Mouse (Mus musculus): ENCODE results near the gene Gbp5. TPM values are rescaled to one million over a fixed set of nuclear protein-coding genes. Genes with fewer than 3 reads are reported as not detected.

Gene Gbp5
- polyA plus RNA-seq, 1 experiment from 2014 or later = not detected

DNA sequence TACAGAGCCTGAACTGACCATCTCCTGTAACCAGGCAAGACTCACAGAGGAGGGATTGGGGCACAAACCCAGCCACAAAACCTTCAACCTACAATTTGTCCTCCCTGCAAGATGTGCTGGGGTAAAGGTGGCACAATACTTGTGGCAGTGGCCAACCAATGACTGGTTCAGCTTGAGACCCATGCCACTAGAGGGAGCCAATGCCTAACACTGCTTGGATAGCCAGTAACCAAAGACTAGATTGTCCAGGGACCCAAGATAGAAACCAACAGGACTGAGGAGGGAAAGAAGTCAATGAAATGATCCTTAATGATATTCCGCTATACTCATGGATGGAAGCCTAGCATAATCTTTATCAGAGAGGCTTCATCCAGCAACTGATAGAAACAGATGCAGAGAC, 3.3 kb upstream of the Gbp5 start:
- 74% methylated on average over 1 of the region's 1 CpGs for WGBS
- H3K4me2 ChIP-seq (ENCODE audit: low read depth, low read length) = no peak overlapping the region
- peak; percentile 48; the same call in 1 of the 2 replicates for ATAC-seq (replicated peaks; ENCODE audit: insufficient number of reproducible peaks, low FRiP score, low TSS enrichment, low read depth)

GRCm38 (mm10) chr3:142495146-142495655, 1.4 kb downstream of the Gbp5 start:
- Histone ChIP-seq H3K4me3 (ENCODE audit: low read depth, low read length) (no peak overlapping the region), H3K9me3 (replicated peaks; ENCODE audit: control insufficient read depth, low read length) (no peaks in the 10 kb centered on the region), H3K4me1 (ENCODE audit: control insufficient read depth, insufficient read depth, low read length) (no peaks in the 10 kb centered on the region), H3K4me2 (ENCODE audit: low read depth, low read length) (no peak overlapping the region), H3K27ac (replicated peaks; ENCODE audit: low read depth, low read length) (no peak overlapping the region), H3K9ac (replicated peaks; ENCODE audit: low read length) (no peak overlapping the region), H3K36me3 (replicated peaks; ENCODE audit: control insufficient read depth, insufficient read depth, low read depth, low read length) (no peaks in the 10 kb centered on the region), H3K27me3 (ENCODE audit: control insufficient read depth, insufficient read depth, low read length) (no peaks in the 10 kb centered on the region)
- 94% methylated on average over 5 of the region's 5 CpGs for WGBS
- ATAC-seq (replicated peaks; ENCODE audit: insufficient number of reproducible peaks, low FRiP score, low TSS enrichment, low read depth) (no peak), DNase-seq (ENCODE audit: low spot score) (no peak)

More for the DNA sequence above, 3.3 kb upstream of the Gbp5 start:
- no peaks in the 10 kb centered on the region for H3K9me3 ChIP-seq (replicated peaks; ENCODE audit: control insufficient read depth, low read length)
- H3K4me1 ChIP-seq (ENCODE audit: control insufficient read depth, insufficient read depth, low read length) = no peaks in the 10 kb centered on the region
- H3K4me3 ChIP-seq (ENCODE audit: low read depth, low read length) = no peak overlapping the region
- no peaks in the 10 kb centered on the region for H3K36me3 ChIP-seq (replicated peaks; ENCODE audit: control insufficient read depth, insufficient read depth, low read depth, low read length)
- no peak overlapping the region for H3K9ac ChIP-seq (replicated peaks; ENCODE audit: low read length)
- no peaks in the 10 kb centered on the region for H3K27me3 ChIP-seq (ENCODE audit: control insufficient read depth, insufficient read depth, low read length)
- peak; percentile 84 for DNase-seq (ENCODE audit: low spot score)
- no peak overlapping the region for H3K27ac ChIP-seq (replicated peaks; ENCODE audit: low read depth, low read length)

DNA sequence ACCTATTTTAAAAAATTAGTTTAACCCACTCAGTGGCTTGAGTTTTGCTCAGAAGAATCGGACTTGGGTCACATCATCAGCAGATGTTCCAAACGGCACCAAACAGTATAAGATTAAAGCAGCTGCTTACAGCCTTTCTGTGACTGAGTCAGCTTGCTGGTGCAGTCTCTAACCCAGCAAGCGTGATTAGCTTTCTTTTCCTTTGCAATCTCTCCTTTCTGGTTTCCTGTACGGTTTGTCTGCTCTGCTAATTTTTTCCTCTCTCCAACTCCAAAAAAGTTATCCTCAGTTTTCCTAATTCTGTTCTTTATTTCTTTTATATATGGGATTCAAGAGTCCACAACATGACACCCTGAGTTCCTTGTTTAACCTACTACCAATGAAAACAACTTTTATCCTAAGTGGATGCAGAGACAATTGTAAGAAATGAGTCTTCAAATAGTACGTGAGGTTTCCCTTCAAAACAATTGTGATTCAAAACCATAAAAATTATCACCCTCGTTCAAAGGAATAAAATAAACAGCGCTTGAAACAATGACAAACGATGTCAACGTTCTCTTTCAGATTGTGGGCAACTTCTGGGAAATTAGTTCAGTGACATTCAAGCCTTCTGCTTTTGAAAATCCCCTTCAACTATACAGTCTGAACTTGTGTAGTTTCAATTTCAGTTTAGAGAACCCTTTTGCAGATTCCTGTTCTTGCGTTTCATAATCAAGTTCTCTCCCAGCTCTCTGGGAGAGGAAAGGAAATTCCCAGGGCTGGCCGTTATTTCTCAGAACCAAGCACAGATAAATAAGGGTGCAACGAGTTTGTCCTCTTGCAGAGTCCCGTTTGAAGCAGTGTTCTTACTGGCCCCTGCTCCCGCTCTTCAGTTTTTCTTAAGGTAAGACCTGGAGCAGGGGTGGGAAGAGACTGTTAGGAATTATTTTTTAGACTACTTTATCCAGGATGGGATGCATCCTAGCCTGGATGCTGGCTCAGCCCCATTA, 2.6 kb downstream of the Gbp5 start:
- ATAC-seq (replicated peaks; ENCODE audit: insufficient number of reproducible peaks, low FRiP score, low TSS enrichment, low read depth) = no peak
- Histone ChIP-seq H3K9ac (replicated peaks; ENCODE audit: low read length) (no peak overlapping the region), H3K4me1 (ENCODE audit: control insufficient read depth, insufficient read depth, low read length) (no peaks in the 10 kb centered on the region), H3K9me3 (replicated peaks; ENCODE audit: control insufficient read depth, low read length) (no peaks in the 10 kb centered on the region), H3K27me3 (ENCODE audit: control insufficient read depth, insufficient read depth, low read length) (no peaks in the 10 kb centered on the region), H3K36me3 (replicated peaks; ENCODE audit: control insufficient read depth, insufficient read depth, low read depth, low read length) (no peaks in the 10 kb centered on the region), H3K4me2 (ENCODE audit: low read depth, low read length) (no peak overlapping the region), H3K4me3 (ENCODE audit: low read depth, low read length) (no peak overlapping the region), H3K27ac (replicated peaks; ENCODE audit: low read depth, low read length) (no peak overlapping the region)
- DNase-seq (ENCODE audit: low spot score) = no peak
- WGBS = 69% methylated on average over 14 of the region's 14 CpGs

- WGBS = 74% methylated on average over 14 of the region's 15 CpGs
- Histone ChIP-seq H3K27me3 (ENCODE audit: control insufficient read depth, insufficient read depth, low read length) (no peaks in the 10 kb centered on the region), H3K9me3 (replicated peaks; ENCODE audit: control insufficient read depth, low read length) (no peaks in the 10 kb centered on the region), H3K9ac (replicated peaks; ENCODE audit: low read length) (no peak overlapping the region), H3K4me2 (ENCODE audit: low read depth, low read length) (no peak overlapping the region), H3K4me1 (ENCODE audit: control insufficient read depth, insufficient read depth, low read length) (no peaks in the 10 kb centered on the region), H3K4me3 (ENCODE audit: low read depth, low read length) (no peak overlapping the region), H3K36me3 (replicated peaks; ENCODE audit: control insufficient read depth, insufficient read depth, low read depth, low read length) (no peaks in the 10 kb centered on the region), H3K27ac (replicated peaks; ENCODE audit: low read depth, low read length) (no peak overlapping the region)
- DNase-seq (ENCODE audit: low spot score) (no peak), ATAC-seq (replicated peaks; ENCODE audit: insufficient number of reproducible peaks, low FRiP score, low TSS enrichment, low read depth) (no peak)
These were observed 3.5 kb downstream of the Gbp5 start for GRCm38 (mm10) chr3:142497123-142497841.

GRCm38 (mm10) chr3:142498941-142499340, 5.2 kb downstream of the Gbp5 start:
- WGBS = 80% methylated on average over 5 of the region's 5 CpGs
- H3K27ac ChIP-seq (replicated peaks; ENCODE audit: low read depth, low read length) = no peak overlapping the region
- no peaks in the 10 kb centered on the region for H3K27me3 ChIP-seq (ENCODE audit: control insufficient read depth, insufficient read depth, low read length)
- H3K36me3 ChIP-seq (replicated peaks; ENCODE audit: control insufficient read depth, insufficient read depth, low read depth, low read length) = no peaks in the 10 kb centered on the region
- no peak for ATAC-seq (replicated peaks; ENCODE audit: insufficient number of reproducible peaks, low FRiP score, low TSS enrichment, low read depth)
- no peak overlapping the region for H3K4me2 ChIP-seq (ENCODE audit: low read depth, low read length)
- no peaks in the 10 kb centered on the region for H3K4me1 ChIP-seq (ENCODE audit: control insufficient read depth, insufficient read depth, low read length)
- DNase-seq (ENCODE audit: low spot score) = no peak
- no peaks in the 10 kb centered on the region for H3K9me3 ChIP-seq (replicated peaks; ENCODE audit: control insufficient read depth, low read length)
- H3K4me3 ChIP-seq (ENCODE audit: low read depth, low read length) = no peak overlapping the region
- H3K9ac ChIP-seq (replicated peaks; ENCODE audit: low read length) = no peak overlapping the region

GRCm38 (mm10) chr3:142528116-142528515, 34.3 kb downstream of the Gbp5 start:
- ATAC-seq (replicated peaks; ENCODE audit: insufficient number of reproducible peaks, low FRiP score, low TSS enrichment, low read depth) = no peak
- WGBS = 69% methylated on average over 3 of the region's 3 CpGs
- H3K27ac ChIP-seq (replicated peaks; ENCODE audit: low read depth, low read length) = no peak overlapping the region

GRCm38 (mm10) chr3:142529597-142529996, 35.8 kb downstream of the Gbp5 start:
- Histone ChIP-seq H3K9me3 (replicated peaks; ENCODE audit: control insufficient read depth, low read length) (no peaks in the 10 kb centered on the region), H3K27me3 (ENCODE audit: control insufficient read depth, insufficient read depth, low read length) (no peaks in the 10 kb centered on the region), H3K27ac (replicated peaks; ENCODE audit: low read depth, low read length) (no peak overlapping the region), H3K36me3 (replicated peaks; ENCODE audit: control insufficient read depth, insufficient read depth, low read depth, low read length) (no peaks in the 10 kb centered on the region), H3K9ac (replicated peaks; ENCODE audit: low read length) (no peak overlapping the region), H3K4me1 (ENCODE audit: control insufficient read depth, insufficient read depth, low read length) (no peaks in the 10 kb centered on the region), H3K4me2 (ENCODE audit: low read depth, low read length) (peak overlapping the region; percentile 79; the same call in 1 of the 2 replicates), H3K4me3 (ENCODE audit: low read depth, low read length) (no peak overlapping the region)
- DNase-seq (ENCODE audit: low spot score) (no peak), ATAC-seq (replicated peaks; ENCODE audit: insufficient number of reproducible peaks, low FRiP score, low TSS enrichment, low read depth) (no peak)
- 64% methylated on average over 2 of the region's 2 CpGs for WGBS

More at GRCm38 (mm10) chr3:142528116-142528515, 34.3 kb downstream of the Gbp5 start:
- Histone ChIP-seq H3K9ac (replicated peaks; ENCODE audit: low read length) (no peak overlapping the region), H3K4me2 (ENCODE audit: low read depth, low read length) (no peak overlapping the region), H3K36me3 (replicated peaks; ENCODE audit: control insufficient read depth, insufficient read depth, low read depth, low read length) (no peaks in the 10 kb centered on the region), H3K9me3 (replicated peaks; ENCODE audit: control insufficient read depth, low read length) (no peaks in the 10 kb centered on the region), H3K27me3 (ENCODE audit: control insufficient read depth, insufficient read depth, low read length) (no peaks in the 10 kb centered on the region), H3K4me3 (ENCODE audit: low read depth, low read length) (no peak overlapping the region), H3K4me1 (ENCODE audit: control insufficient read depth, insufficient read depth, low read length) (no peaks in the 10 kb centered on the region)
- no peak for DNase-seq (ENCODE audit: low spot score)
